Mouse (Mus musculus) spleen, embryonic (tissue): ENCODE measurements around the gene Hist2h2aa1.
"Not testable (repeated sequence)": the region's sequence is repeated elsewhere in the genome, so short reads cannot be mapped to it uniquely, and the experiment has no call there.

Experiments
- CTCF ChIA-PET: fragments of 350-600 bp; sonication (Branson Sonifier 250); formaldehyde crosslinking; loops from one replicate; lab custom pipeline; 2022; lab: Charles Lee

Hist2h2aa1 gene

DNA sequence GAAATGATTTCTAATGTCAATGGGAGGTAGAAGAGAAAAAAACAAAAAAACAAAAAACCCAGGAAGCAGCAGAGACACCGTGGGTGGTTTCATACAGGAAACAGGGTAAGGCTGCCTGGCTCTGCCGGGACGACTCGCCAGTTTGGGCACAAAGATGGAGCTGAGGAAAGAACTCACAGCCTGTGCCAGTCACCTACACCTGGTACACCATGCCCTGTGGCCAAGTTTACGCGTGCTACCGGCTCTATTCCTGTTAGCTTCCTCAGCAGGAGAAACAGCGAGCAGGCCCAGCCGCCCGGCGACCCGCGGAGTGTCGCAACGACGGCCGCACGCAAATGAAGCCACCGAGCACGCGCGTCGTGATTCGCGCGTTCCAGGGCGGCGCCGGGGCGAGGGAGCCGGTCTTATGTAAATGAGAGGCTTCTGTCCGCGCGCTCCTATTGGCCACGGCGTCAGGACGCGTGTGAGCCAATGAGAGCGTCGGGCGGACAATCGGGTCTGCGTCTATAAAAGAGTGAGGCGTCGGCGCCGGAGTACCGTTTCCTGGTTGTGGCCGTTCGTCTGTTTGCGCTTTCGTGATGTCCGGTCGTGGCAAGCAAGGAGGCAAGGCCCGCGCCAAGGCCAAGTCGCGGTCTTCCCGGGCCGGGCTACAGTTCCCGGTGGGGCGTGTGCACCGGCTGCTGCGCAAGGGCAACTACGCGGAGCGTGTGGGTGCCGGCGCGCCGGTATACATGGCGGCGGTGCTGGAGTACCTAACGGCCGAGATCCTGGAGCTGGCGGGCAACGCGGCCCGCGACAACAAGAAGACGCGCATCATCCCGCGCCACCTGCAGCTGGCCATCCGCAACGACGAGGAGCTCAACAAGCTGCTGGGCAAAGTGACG lies at the start of gene Hist2h2aa1:
Hist2h2aa1 (plus strand) TSS at position 495 of the 884 bp plus-strand sequence.
- CTCF ChIA-PET: not testable (repeated sequence)

DNA sequence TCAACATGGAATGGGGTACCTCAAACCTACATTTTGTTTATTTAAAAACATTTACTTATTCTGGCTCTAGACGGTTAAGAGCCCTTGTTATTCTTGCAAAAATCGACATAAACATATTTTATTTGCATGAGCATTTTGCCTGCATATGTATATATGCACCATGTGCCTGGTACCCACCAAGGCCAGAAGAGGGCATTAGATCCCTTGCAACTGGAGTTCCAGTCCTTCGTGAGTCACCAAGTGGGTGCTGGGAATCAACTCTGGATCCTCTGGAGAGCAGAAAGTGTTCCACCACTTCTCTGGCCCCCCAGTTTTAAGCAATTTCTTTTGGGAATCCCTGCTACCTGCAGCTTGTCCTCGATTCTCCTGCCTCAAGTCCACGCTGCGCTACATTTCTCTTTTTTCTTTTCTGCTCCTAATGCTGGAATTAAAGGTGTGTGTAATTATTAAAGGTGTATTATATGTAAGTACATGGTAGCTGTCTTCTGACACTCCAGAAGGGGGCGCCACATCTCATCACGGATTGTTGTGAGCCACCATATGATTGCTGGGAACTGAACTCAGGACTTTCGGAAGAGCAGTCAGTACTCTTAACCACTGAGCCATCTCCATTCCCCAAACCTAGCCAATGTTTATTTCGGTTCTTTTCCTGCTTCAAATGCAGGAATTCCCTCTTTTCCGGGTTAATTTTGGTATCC lies 49.5 kb upstream of the Hist2h2aa1 start:
- CTCF ChIA-PET: interaction anchor here (0.7 to 1.1 kb wide), 3 partner anchors 8 to 56 kb away, joined by 3 to 4 read pairs (median 3); no protein-coding TSS in a partner anchor

DNA sequence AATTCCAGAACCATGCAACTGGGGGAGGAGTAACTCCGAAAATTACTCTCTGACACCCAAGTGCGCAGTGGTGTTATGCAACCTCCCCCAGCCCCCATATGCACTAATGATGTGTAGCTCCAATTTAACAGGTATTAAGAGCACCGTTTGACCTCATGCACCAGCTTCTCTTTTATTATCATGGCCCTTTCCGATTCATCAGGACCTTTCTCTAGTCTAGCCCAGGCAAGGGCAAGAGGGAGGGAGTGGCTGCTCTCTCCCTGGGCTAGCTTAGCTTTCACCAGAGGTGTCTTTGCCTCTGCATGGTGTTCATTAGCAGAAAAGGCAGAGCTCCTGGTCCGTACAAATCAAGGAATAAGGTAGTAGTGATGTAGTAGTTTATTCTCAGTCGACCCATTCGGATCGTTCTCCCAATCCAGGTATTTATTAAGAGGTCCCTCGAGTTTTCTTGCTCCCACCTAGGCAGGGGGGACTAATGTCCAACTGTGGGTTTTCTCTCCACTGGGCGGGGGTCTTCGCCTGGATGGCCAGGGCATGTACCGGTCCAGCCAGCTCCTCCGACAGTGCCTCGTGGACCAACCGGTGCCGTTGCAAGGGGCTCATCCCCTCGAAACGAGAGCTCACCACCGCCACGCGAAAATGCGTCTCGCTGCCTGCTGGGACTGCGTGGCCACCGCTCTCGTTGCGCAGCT lies 48.7 kb upstream of the Hist2h2aa1 start:
- CTCF ChIA-PET: interaction anchor here (0.5 to 1.1 kb wide), 4 partner anchors 9 to 57 kb away, joined by 3 to 4 read pairs (median 4); no protein-coding TSS in a partner anchor

GRCm38 (mm10) chr3:96197129-96197749 lies 48.1 kb upstream of the Hist2h2aa1 start:
- CTCF ChIA-PET: interaction anchor here (0.5 to 1.1 kb wide), 4 partner anchors 10 to 215 kb away, joined by 3 to 4 read pairs (median 4); no protein-coding TSS in a partner anchor

GRCm38 (mm10) chr3:96198181-96198580 lies 47.1 kb upstream of the Hist2h2aa1 start:
- CTCF ChIA-PET: interaction anchor here (0.5 to 0.7 kb wide), 3 partner anchors 43 to 364 kb away, joined by 3 to 4 read pairs (median 4); no protein-coding TSS in a partner anchor

DNA sequence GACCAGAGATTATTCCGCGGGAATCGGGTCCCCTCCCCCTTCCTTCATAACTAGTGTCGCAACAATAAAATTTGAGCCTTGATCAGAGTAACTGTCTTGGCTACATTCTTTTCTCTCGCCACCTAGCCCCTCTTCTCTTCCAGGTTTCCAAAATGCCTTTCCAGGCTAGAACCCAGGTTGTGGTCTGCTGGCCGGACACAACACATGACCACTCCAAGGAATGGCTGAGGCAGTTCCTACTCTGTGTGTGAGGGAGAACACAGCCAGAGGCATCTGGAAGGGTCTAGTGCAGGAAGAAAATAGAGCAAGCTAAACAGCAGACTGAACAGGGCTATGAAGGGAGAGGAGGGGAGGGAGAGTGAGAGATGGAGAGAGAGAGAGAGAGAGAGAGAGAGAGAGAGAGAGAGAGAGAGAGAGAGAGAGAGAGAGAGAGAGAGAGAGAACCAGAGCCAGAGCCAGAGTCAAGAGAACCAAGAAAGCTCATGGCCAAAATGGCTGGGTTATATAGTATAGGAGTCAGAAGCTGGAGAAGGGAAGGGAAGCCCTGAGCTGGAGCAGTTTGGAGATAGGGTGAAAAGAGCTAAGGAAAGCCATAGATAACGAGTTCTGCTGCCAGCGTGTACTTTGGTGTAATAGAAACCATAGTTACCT lies 46.6 kb upstream of the Hist2h2aa1 start:
- CTCF ChIA-PET: interaction anchor here (0.5 to 1.1 kb wide), 3 partner anchors 20 to 363 kb away, joined by 3 to 4 read pairs (median 3); no protein-coding TSS in a partner anchor

GRCm38 (mm10) chr3:96199731-96200130 lies 45.6 kb upstream of the Hist2h2aa1 start:
- CTCF ChIA-PET: interaction anchor here (1.1 kb wide), 1 partner anchor 19 kb away, joined by 3 read pairs; no protein-coding TSS in a partner anchor

- CTCF ChIA-PET: no interaction called here
These were observed 37.5 kb upstream of the Hist2h2aa1 start for GRCm38 (mm10) chr3:96207819-96208218.

GRCm38 (mm10) chr3:96209242-96209641 lies 36.1 kb upstream of the Hist2h2aa1 start:
- CTCF ChIA-PET: interaction anchor here (0.6 kb wide), 1 partner anchor 63 kb away, joined by 9 read pairs; no protein-coding TSS in a partner anchor

DNA sequence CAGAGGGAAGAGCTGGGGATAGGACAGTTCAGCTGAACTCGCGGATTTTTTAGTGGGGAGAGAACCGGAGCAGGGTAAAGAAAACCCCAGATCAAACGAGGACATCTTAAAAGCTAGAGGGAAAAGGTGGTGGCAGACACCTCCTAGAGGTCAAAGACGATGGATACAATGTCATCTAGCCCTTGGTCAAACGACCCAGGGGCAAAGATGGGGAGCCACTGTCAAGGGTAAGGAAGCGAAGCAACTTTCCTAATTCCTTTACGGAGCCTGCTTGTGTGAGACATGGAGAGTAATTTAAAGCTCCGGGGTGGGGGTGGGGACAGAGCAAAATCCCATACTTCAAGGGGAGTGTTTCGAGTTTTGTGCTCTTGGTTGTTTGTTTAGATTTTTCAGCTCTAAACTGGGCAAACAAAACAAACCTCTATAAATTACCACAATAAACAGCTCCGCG lies 26.1 kb upstream of the Hist2h2aa1 start:
- CTCF ChIA-PET: interaction anchor here (0.6 to 1.3 kb wide), 3 partner anchors 20 to 129 kb away, joined by 3 read pairs; no protein-coding TSS in a partner anchor

GRCm38 (mm10) chr3:96219661-96220130 lies 25.6 kb upstream of the Hist2h2aa1 start, which contains the start of the genes Bola1 and Hist2h2ab:
Gene Bola1 (minus strand): TSS chr3:96219709.
Gene Hist2h2ab (plus strand): TSS chr3:96219865.
- CTCF ChIA-PET: interaction anchor here (0.5 kb wide), 1 partner anchor 23 kb away, joined by 9 read pairs; no protein-coding TSS in a partner anchor

DNA sequence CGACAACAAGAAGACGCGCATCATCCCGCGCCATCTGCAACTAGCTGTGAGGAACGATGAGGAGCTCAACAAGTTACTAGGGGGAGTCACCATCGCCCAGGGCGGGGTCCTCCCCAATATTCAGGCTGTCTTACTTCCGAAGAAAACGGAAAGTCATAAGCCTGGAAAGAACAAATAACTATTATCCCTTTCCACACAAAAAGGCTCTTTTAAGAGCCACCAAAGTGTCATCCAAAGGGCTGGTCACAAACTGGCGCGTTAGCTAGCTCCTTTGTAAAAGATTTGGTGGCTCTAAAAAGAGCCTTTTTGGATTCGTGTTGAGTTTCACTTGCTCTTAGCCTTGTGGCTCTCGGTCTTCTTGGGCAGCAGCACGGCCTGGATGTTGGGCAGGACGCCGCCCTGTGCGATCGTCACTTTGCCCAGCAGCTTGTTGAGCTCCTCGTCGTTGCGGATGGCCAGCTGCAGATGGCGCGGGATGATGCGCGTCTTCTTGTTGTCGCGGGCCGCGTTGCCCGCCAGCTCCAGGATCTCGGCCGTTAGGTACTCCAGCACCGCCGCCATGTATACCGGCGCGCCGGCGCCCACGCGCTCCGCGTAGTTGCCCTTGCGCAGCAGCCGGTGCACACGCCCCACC lies 25.0 kb upstream of the Hist2h2aa1 start:
- CTCF ChIA-PET: interaction anchor here (0.5 kb wide), 1 partner anchor 23 kb away, joined by 9 read pairs; no protein-coding TSS in a partner anchor

DNA sequence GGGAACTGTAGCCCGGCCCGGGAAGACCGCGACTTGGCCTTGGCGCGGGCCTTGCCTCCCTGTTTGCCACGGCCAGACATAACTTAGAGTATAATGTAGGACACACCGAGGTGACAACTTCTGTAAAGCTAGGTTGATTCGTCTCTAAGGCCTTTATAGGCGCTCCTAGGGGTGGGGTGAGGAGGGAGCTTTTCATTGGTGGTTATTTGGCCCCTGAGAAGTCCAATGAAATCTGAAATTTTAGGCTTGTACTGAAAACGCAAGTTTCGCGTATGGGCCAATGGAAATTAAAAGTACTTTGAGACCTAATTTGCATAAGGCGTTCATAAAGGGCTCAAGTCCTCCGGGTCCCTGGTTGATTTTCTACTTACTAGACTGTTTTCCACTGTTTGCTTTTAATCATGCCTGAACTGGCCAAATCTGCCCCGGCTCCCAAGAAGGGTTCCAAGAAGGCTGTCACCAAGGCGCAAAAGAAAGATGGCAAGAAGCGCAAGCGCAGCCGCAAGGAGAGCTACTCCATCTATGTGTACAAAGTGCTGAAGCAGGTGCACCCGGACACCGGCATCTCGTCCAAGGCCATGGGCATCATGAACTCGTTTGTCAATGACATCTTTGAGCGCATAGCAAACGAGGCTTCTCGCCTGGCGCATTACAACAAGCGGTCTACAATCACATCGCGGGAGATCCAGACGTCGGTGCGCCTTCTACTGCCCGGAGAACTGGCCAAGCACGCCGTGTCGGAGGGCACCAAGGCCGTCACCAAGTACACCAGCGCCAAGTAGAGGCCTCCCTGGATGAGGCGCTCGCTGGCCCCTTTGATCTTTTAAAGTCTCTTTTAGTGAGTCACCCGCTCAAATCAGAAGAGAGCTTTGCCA lies 24.3 kb upstream of the Hist2h2aa1 start, which contains the start of the genes Hist2h2ac and Hist2h2be:
Hist2h2ac (minus strand) TSS at position 116 of the 875 bp plus-strand sequence.
Hist2h2be (plus strand) TSS at position 355 of the 875 bp plus-strand sequence.
- CTCF ChIA-PET: no interaction called here

- CTCF ChIA-PET: no interaction called here
These were observed 23.7 kb upstream of the Hist2h2aa1 start for GRCm38 (mm10) chr3:96221640-96222038.

GRCm38 (mm10) chr3:96222774-96223173 lies 22.5 kb upstream of the Hist2h2aa1 start:
- CTCF ChIA-PET: interaction anchor here (0.8 to 1.0 kb wide), 2 partner anchors 11 to 272 kb away, joined by 4 to 6 read pairs; no protein-coding TSS in a partner anchor

- CTCF ChIA-PET: no interaction called here
These were observed 19.9 kb upstream of the Hist2h2aa1 start for GRCm38 (mm10) chr3:96225421-96225820.
